Mouse (Mus musculus) macrophage (primary cell): ENCODE data around the gene Hspa12a. TPM values are rescaled to one million over a fixed set of nuclear protein-coding genes. Genes with fewer than 3 reads are reported as not detected.

Experiments
- H3K27ac ChIP-seq: fragments of 350-480 bp; formaldehyde crosslinking; 2 replicates; pipeline ENCODE4 v1.9.0; 2021
- H3K36me3 ChIP-seq: fragments of 350-480 bp; formaldehyde crosslinking; 2 replicates; pipeline ENCODE4 v1.9.0; 2021; ENCODE audit errors: inconsistent target
- H3K4me3 ChIP-seq: fragments of 350-480 bp; formaldehyde crosslinking; 2 replicates; pipeline ENCODE4 v1.9.0; 2021; ENCODE audit errors: inconsistent target
- H3K79me2 ChIP-seq: fragments of 350-480 bp; formaldehyde crosslinking; 2 replicates; pipeline ENCODE4 v1.9.0; 2021; ENCODE audit errors: inconsistent target
- WGBS: methylation state at CpG from one replicate; pipeline ENCODE4 v1.1.7; 2026; ENCODE audit warnings: inconsistent platforms; ENCODE audit not compliant: missing documents; 5-methylcytosine and 5-hydroxymethylcytosine counted together
- polyA plus RNA-seq: library from polyadenylated mRNA; stranded (reverse); fragments of 250-400 nt; gene quantifications from 3 replicates; pipeline ENCODE4 v1.2.4, GENCODE M21; 2018; ENCODE audit warnings: inconsistent platforms

Hspa12a gene
- polyA plus RNA-seq, 1 experiment from 2014 or later = not detected

DNA sequence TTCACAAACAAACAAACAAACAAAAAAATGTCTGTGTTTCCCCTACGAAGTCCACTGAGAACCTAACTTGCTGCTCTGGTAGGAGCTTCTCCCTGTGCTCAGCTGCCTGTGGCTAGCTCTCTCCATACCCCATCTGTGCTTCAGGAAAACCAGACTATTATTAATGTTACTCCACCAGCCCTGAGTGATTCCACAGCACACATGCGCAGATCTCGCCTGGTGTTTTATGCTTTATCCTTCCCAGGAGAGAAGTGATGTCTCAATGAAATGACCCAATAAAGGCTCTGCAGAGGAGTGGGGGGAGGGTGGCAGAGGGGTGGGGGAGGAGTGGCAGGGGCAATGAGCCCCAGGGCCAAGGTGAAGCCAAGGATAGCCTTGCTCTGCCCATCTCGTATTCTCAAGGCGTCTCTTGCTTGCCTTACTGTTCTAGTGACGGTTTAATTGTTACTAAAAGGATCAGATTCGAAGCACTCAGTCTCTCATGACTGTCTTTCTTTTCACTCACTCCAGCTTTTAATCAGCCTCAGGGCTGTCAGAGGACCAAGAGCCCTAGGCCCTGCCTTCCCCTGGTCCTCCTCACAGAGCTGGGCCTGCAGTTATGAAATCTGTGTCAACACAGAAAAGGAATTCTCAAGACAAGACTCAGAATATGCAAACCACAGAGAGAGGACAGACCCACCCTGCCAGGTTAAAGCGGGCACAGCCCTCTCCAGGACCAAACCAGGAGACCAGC is 54.0 kb downstream of the Hspa12a start:
- H3K36me3 ChIP-seq = no peaks in the 10 kb centered on the region
- 88% methylated on average over 8 of the region's 8 CpGs for WGBS
- no peak overlapping the region for H3K27ac ChIP-seq
- no peak overlapping the region for H3K4me3 ChIP-seq
- no peaks in the 10 kb centered on the region for H3K79me2 ChIP-seq

DNA sequence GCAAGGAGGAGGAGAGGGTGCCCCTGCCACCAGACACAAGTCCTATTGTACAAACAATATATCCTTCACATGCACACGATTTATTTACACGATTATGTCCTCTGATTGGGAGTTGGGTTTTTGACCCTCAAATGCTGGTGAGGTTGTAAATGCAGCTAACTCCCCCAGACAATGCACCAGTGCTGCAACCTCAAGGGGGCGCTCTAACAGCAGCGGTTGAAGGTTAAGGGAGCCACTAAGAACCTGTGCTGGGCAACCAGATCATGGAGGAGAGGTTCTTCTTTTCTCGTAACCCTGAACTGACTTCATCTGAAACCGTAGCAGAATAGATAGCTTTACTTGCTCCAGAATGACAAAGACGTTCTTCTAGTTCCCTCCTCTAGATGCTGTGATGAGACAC is 57.0 kb downstream of the Hspa12a start:
- Histone ChIP-seq H3K79me2 (no peaks in the 10 kb centered on the region), H3K4me3 (no peak overlapping the region)
- WGBS = 71% methylated on average over 7 of the region's 7 CpGs

GRCm38 (mm10) chr19:58883451-58883850 is 60.0 kb downstream of the Hspa12a start:
- Histone ChIP-seq H3K4me3 (no peak overlapping the region), H3K79me2 (no peaks in the 10 kb centered on the region), H3K36me3 (no peaks in the 10 kb centered on the region), H3K27ac (no peak overlapping the region)
- WGBS = 87% methylated on average over 3 of the region's 3 CpGs

More for the DNA sequence above, 57.0 kb downstream of the Hspa12a start:
- no peaks in the 10 kb centered on the region for H3K36me3 ChIP-seq
- no peak overlapping the region for H3K27ac ChIP-seq

- Histone ChIP-seq H3K79me2 (no peaks in the 10 kb centered on the region), H3K4me3 (no peak overlapping the region), H3K36me3 (no peaks in the 10 kb centered on the region), H3K27ac (no peak overlapping the region)
- WGBS = 60% methylated on average over 4 of the region's 4 CpGs
Observed at GRCm38 (mm10) chr19:58882336-58882735, 61.1 kb downstream of the Hspa12a start.

GRCm38 (mm10) chr19:58879330-58879957 is 64.0 kb downstream of the Hspa12a start:
- H3K4me3 ChIP-seq = no peak overlapping the region
- H3K79me2 ChIP-seq = no peaks in the 10 kb centered on the region
- 93% methylated on average over 6 of the region's 7 CpGs for WGBS
- no peaks in the 10 kb centered on the region for H3K36me3 ChIP-seq
- H3K27ac ChIP-seq = no peak overlapping the region

- 94% methylated on average over 2 of the region's 2 CpGs for WGBS
Observed at GRCm38 (mm10) chr19:58878560-58878959, 64.9 kb downstream of the Hspa12a start.

DNA sequence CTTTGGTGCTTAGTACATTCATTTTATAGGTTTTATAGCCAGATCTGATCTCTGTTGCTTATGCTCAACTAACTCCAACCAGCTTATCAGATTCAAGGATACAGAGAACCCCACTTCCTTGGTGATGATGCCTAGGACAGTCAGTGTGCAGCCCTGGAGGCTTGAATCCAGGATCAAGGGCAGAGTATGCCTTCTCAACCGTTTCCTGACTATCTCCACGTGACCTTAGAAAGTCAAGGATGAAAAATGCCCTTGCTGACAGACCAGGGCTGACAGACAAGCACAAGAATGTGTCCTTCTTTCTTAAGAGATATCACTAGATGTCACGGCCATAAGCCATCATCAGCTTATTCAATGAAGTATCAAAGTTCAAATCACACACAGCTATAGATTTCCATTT is 69.9 kb downstream of the Hspa12a start:
- H3K4me3 ChIP-seq = no peak overlapping the region
- 79% methylated on average over 3 of the region's 3 CpGs for WGBS

More at GRCm38 (mm10) chr19:58878560-58878959, 64.9 kb downstream of the Hspa12a start:
- Histone ChIP-seq H3K36me3 (no peaks in the 10 kb centered on the region), H3K79me2 (no peaks in the 10 kb centered on the region), H3K27ac (no peak overlapping the region), H3K4me3 (no peak overlapping the region)

GRCm38 (mm10) chr19:58872381-58873259 is 70.8 kb downstream of the Hspa12a start:
- 87% methylated on average over 11 of the region's 11 CpGs for WGBS
- no peak overlapping the region for H3K4me3 ChIP-seq
- H3K27ac ChIP-seq = no peak overlapping the region
- H3K36me3 ChIP-seq = no peaks in the 10 kb centered on the region
- H3K79me2 ChIP-seq = no peaks in the 10 kb centered on the region

More for the DNA sequence above, 69.9 kb downstream of the Hspa12a start:
- Histone ChIP-seq H3K36me3 (no peaks in the 10 kb centered on the region), H3K27ac (no peak overlapping the region), H3K79me2 (no peaks in the 10 kb centered on the region)

DNA sequence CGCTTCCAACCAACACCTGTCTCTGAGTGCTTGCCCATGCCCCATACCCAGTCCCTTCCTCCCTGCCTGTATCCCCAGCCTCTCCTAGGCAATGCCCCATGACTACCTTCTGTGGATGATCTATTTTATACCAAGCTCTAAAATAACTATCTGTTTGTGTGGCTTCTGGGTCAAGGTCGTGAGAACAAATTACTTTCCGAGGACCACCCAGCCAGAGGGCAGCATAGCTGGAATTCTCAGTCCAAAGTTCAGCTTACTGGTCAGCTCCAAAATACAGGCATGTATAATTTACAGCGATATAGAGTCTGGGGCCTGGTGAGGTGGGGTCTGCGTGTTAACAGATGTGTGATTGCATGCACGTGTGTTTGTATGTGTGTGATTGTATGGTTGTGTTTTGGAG is 71.6 kb downstream of the Hspa12a start:
- Histone ChIP-seq H3K27ac (no peak overlapping the region), H3K36me3 (no peaks in the 10 kb centered on the region), H3K4me3 (no peak overlapping the region), H3K79me2 (no peaks in the 10 kb centered on the region)
- WGBS = 78% methylated on average over 6 of the region's 6 CpGs

DNA sequence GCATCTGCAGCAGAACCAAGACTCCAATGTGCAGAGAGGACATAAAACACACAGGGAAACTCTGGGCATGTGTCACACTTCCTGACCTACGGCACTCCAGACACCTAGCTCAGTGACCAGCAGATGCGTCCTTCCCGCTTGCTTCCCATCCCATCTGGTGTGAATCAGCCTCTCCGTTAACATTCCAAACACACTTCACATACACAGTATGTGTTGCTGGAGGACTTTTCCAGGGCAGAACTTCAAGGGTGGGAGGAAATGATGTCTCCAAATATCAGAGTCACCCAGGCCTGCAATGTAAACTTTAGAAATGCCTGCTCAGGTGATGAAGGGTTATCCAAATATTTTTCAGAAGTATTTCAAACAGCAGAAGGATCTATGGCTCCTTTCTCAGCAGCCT is 76.8 kb downstream of the Hspa12a start:
- H3K4me3 ChIP-seq = no peak overlapping the region
- WGBS = 76% methylated on average over 4 of the region's 4 CpGs
- H3K79me2 ChIP-seq = no peaks in the 10 kb centered on the region
- no peaks in the 10 kb centered on the region for H3K36me3 ChIP-seq
- no peak overlapping the region for H3K27ac ChIP-seq

DNA sequence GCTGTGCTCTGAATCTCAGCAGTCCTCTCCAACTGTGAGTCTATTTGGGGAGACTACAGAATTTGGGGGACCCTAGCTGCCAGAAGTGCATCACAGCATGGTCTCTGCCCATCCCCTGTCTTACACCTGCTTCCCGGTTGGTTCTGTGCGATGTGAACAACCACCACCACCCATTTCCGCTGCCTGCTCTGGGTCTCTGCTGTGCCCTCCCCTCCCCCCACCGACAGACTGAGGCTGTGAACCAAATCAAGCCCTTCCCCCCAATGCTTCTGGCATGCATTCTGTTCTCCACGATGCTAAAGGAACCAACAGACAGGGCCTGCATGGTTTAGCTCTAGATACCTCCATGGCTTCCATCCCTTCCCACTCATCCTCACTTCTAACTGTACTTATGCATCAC is 78.2 kb downstream of the Hspa12a start:
- Histone ChIP-seq H3K27ac (no peak overlapping the region), H3K79me2 (no peaks in the 10 kb centered on the region), H3K36me3 (no peaks in the 10 kb centered on the region), H3K4me3 (no peak overlapping the region)
- 34% methylated on average over 5 of the region's 5 CpGs for WGBS

DNA sequence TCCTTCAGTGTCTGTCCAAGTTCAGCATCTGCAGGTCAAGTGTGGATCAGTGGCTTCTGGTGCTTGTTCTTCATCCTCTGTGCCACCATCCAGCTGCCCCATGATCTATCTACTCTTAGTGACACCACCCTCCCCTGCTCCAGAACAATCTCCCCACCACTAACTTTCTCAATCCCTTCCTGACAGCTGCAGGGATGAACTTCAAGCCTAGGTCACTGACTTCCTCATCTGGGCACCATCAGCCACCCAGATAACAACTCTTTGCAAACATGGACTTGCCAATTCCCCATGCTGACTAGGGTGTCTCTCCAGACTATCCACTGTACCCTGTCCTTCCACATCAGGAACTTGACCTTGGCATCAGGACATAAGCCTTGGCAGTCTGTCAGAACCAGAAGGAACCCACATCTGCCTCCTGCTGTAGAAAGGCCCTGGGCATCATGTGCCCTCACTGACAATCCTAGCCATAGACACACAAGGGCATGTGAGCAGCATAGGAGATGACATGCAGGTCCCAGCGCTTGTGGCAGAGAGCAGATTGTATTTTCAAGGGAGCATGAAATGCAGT is 79.4 kb downstream of the Hspa12a start:
- H3K36me3 ChIP-seq = no peaks in the 10 kb centered on the region
- no peak overlapping the region for H3K27ac ChIP-seq
- no peak overlapping the region for H3K4me3 ChIP-seq
- no peaks in the 10 kb centered on the region for H3K79me2 ChIP-seq
- WGBS = 92% methylated on average over 1 of the region's 1 CpGs

DNA sequence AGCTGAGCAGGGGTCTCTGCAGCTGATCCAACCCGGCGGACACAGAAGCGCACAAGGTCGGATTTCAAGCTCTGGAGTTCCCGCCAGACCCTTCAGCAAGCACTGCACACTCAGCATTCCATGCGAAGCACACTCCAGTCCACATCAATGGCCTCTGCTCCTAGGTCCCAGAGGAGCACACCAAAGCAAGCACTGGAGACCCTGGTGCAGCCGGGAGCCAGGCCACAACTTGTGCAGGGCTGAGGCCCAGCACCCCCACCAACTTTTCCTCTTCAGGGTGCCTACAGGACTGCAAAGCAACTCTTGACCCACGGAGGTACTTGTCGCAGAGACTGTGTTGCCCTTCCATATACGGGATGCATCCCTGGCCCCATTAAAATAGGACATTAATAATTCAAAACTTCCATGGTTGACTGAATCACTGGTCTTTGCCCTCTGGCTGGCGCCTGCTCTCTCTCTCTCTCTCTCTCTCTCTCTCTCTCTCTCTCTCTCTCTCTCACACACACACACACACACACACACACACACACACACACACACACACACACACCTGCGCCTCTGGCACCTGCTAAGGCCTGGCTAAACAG is 82.2 kb downstream of the Hspa12a start:
- 48% methylated on average over 10 of the region's 12 CpGs for WGBS
- H3K27ac ChIP-seq = no peak overlapping the region
- no peak overlapping the region for H3K4me3 ChIP-seq
- no peaks in the 10 kb centered on the region for H3K79me2 ChIP-seq
- H3K36me3 ChIP-seq = no peaks in the 10 kb centered on the region
